ENCODE assay signal across 14 mouse cellular contexts in genomic region chr4:84331995-84332394, GRCm38 (mm10).
"Had no signal": no experiment of that assay in that cellular context is flagged by ENCODE, and none has a peak within 500 bp of the region (broad histone marks: within the 10 kb centered on the region; RNA-seq: fewer than 3 reads in every experiment).

No protein-coding gene starts in this region.

- H3K36me3 ChIP-seq: limb, embryonic 15.5 days; liver, embryonic 12.5 days had no signal

- H3K9me3 ChIP-seq: limb, embryonic 15.5 days; liver, embryonic 12.5 days had no signal

- H3K27me3 ChIP-seq: limb, embryonic 15.5 days; liver, embryonic 12.5 days had no signal

- H3K4me3 ChIP-seq: layer of hippocampus, adult 2 months; limb, embryonic 15.5 days; liver, embryonic 12.5 days; myocyte had no signal

- H3K4me2 ChIP-seq: limb, embryonic 15.5 days; liver, embryonic 12.5 days; lung, embryonic 14.5 days had no signal

- H3K27ac ChIP-seq: kidney, postnatal 0 days; layer of hippocampus, adult 2 months; limb, embryonic 15.5 days; liver, embryonic 12.5 days had no signal

- ATAC-seq: liver, embryonic 12.5 days had no signal

- H3K9ac ChIP-seq: limb, embryonic 15.5 days; liver, embryonic 12.5 days; lung, embryonic 14.5 days had no signal

- DNase-seq: kidney, adult 11 months; kidney, adult 9 months; kidney, postnatal 36 days; lung, postnatal 10 days; lung, postnatal 4 days; right cerebral cortex, adult 18-20 months; right cerebral cortex, postnatal 25 days; thymus, postnatal 36 days had no signal

- H3K4me1 ChIP-seq: liver, embryonic 12.5 days had no signal
